Mouse (Mus musculus): ENCODE measurements around the gene Ccdc47.

GRCm38 (mm10) chr11:106194891-106195290, 21.3 kb downstream of the Ccdc47 start:
- TF ChIP-seq CTCF (IDR thresholded peaks at IDR 0.05; ENCODE audit: borderline replicate concordance, control insufficient read depth, extremely low read depth, insufficient read depth, low read length, poor library complexity): no peak
- no peak for TF ChIP-seq POLR2A (IDR thresholded peaks at IDR 0.05; ENCODE audit: control insufficient read depth, extremely low read depth, insufficient read depth, low read length, poor library complexity)
